Mouse (Mus musculus) neutrophil, adult 59 days (primary cell): ENCODE measurements around the gene Cpxm1. TPM values are rescaled to one million over a fixed set of nuclear protein-coding genes. Genes with fewer than 3 reads are reported as not detected.

Source experiments
- total RNA-seq, 2 experiments: library from RNA; stranded (reverse); gene quantifications; 1 replicate in 1 of 2; 2 replicates in 1 of 2; pipeline ENCODE4 v1.2.4; 2023

Cpxm1 gene
- under 1 TPM in 1 of 2 experiments, not detected in 1; 0.98 TPM for total RNA-seq

DNA sequence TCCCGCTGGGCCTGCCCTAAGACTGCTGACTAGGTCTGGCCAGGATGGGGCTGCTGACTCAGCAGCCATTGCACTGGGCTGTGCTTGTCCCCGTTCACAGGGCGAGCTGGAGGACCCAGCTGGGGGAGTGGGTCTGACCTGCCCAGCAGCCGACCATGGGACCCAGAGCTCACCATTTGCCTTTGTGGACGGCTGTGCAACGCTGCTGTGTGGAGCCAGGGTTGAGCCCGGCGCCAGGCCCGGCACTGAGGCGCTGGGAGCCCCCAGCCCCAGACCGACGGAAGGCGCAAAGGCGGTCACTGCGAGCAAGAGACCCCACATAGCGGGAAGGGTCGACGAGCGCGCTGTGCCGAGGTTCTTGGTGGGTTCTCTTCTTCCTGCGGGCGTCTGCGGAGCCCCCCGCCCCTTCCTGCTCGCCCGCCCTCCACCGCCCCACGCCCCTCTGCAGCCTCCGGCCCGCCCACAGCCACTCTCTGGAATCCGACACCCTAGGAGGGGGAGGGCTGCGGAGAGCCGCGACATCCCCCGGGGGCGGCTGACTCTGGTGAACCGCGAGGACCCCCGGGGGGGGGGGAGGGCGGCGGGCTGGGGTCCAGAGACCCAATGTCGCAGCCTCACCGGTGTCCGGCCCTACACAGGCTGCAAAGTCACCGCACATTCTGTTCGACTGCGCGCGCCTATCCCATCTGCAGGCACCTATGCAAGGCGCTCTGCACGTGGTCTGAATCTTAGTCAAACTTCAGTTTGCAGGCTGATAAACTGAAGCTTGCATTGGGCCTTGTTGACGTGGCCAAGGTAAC, at the start of gene Cpxm1:
Gene Cpxm1 (minus strand): TSS at position 389 of the 800 bp plus-strand sequence.

DNA sequence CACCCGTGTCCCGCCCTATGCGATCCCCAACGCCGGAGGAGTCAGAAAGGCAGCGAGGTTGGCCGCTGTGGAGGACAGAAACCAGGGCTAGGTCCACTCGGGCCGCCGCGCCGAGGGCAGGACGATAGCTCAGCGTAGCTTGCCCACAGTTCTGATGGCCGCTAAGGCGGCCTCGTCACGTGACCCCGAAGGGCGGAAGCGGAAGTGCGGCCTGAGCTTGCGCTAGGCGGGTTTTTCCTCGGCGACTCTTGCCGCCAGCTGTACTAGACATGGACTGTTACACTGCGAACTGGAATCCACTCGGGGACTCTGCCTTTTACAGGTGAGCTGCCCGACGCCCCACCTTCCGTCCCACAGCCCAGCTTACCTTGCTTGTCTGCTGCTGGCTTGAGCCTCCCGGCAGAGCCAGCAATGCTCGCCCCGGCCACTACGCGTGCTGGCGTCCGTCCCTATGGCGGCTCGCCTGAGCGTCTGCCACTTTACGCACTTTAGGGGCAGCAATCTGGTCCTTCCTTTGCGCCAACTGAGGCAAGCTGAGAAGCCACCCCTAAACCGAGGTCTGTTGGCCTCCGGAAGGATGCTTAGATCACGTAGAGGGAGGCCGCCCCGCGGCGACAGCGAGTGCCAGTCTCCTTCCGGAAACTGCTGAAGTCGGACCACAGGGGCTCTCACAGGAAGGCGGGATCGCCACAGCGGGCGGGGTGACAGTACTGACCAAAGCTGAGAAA, 26.9 kb upstream of the Cpxm1 start, which contains the start of the genes Vps16 and Pced1a:
Gene Vps16 (plus strand): TSS at position 214 of the 728 bp plus-strand sequence.
Gene Pced1a (minus strand): TSS at position 576 of the 728 bp plus-strand sequence.

DNA sequence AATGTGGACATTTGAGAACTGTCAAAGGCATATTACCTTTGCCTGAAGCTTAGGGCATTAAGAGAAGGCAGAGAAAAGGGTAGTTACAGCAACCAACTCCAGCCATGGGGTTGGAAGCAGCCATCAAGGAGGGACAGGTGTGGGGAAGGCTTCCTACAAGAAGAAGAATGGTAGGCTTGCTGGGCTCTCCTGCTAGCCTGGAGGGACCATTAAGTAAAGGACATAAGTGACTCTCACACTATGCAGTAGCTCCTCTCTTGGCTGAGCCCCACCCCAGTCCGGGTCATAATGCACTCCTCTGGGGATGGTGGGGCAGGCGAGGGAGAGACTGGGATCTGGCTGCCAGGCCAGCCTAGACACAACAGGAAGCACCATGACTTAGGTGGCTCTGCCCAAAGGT, 8.8 kb upstream of the Cpxm1 start, which contains the start of gene Tmem239:
Gene Tmem239 (plus strand): TSS at position 301 of the 400 bp plus-strand sequence.

DNA sequence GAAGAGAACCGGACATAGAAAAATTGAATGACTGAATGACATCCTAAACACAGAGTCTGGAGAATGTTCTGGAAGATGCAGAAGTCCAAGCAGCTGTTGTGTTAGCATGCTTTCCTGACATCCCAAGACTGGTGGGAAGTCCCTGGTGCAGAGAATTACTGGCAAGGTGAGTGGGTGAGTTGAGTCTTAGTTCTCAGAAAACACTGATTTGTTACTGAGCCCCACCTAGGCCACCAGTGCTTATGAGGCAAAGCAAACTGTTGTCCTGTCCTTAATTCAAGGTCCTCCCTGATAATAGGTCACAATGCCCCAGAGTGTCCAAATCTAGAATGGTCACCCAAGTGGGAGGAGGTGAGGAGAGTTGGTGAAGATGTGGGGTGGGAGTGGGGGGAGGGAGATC, 7.6 kb upstream of the Cpxm1 start, which contains the start of the genes Gm28372 and 1700020A23Rik:
Gene Gm28372 (plus strand): TSS at position 301 of the 400 bp plus-strand sequence.
Gene 1700020A23Rik (plus strand): TSS at position 321 of the 400 bp plus-strand sequence.

Other genes starting within 250 kb of the Cpxm1 start
- 100 to 1,000 TPM; 133 to 151 TPM for gene Snrpb, start 218.2 kb downstream of the Cpxm1 start, total RNA-seq
- gene Tmc2, start 202.4 kb downstream of the Cpxm1 start, total RNA-seq: not detected
- gene Nop56, start 123.1 kb downstream of the Cpxm1 start, total RNA-seq: 10 to 100 TPM; 91.5 to 93.1 TPM
- gene Idh3b, start 113.0 kb downstream of the Cpxm1 start, total RNA-seq: 10 to 100 TPM; 55.4 to 66.4 TPM
- not detected for gene Ebf4, start 102.4 kb downstream of the Cpxm1 start, total RNA-seq
- not detected for gene Gm28372, start 7.7 kb upstream of the Cpxm1 start, total RNA-seq
- gene 1700020A23Rik, start 7.7 kb upstream of the Cpxm1 start, total RNA-seq: not detected
- gene Tmem239, start 8.9 kb upstream of the Cpxm1 start, total RNA-seq: not detected
- gene Vps16, start 26.8 kb upstream of the Cpxm1 start, total RNA-seq: 10 to 100 TPM; 61.4 to 71.7 TPM
- 10 to 100 TPM; 13.5 to 16.4 TPM for gene Pced1a, start 27.1 kb upstream of the Cpxm1 start, total RNA-seq
- gene Ptpra, start 52.7 kb upstream of the Cpxm1 start, total RNA-seq: 10 to 100 TPM; 80.7 to 83.5 TPM
- 10 to 100 TPM; 28.4 to 29.3 TPM for gene Mrps26, start 166.2 kb upstream of the Cpxm1 start, total RNA-seq
- gene Oxt, start 178.6 kb upstream of the Cpxm1 start, total RNA-seq: not detected
- not detected for gene Avp, start 185.0 kb upstream of the Cpxm1 start, total RNA-seq
- 1 to 10 TPM; 3.8 to 4.4 TPM for gene Fastkd5, start 232.5 kb upstream of the Cpxm1 start, total RNA-seq
- gene Ubox5, start 232.5 kb upstream of the Cpxm1 start, total RNA-seq: 1 to 10 TPM; 2.8 to 3.2 TPM
- under 1 TPM; 0.73 to 0.78 TPM for gene Lzts3, start 245.2 kb upstream of the Cpxm1 start, total RNA-seq